Mouse (Mus musculus) ovary, adult 2 months (tissue): Measurements from ENCODE around the gene Mup13. TPM values are rescaled to one million over a fixed set of nuclear protein-coding genes. Genes with fewer than 3 reads are reported as not detected.

Experiments used
- polyA plus RNA-seq: library from polyadenylated mRNA; depleted of rRNA; stranded (reverse); fragments of >200 nt; gene quantifications from 2 replicates; pipeline ENCODE4 v1.2.3, GENCODE M21; 2012; rRNA removed

The Mup13 gene
- polyA plus RNA-seq = not detected in 2 replicates

DNA sequence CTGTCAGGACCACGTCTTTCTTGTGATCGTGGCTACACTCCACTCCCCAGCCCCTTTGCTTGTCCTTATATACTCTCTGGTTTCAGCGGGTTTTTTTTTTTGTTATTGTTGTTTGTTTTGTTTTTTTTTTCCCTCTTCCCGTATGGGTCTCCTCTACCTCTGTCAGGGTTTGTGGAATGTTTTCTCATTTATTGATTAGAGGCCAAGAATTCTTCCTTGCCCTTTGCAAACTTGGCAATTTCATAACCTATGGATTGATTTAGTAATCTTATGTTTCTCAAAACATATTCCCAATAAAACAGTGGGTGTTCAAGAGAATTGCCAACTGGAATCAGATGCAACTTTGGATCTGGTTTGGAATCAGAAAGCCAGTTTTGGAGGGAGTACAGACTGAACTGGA is at the start of gene Mup13:
Gene Mup13 (minus strand): TSS at position 101 of the 400 bp plus-strand sequence.

Other genes with a start within 250 kb of the Mup13 start
- gene Mup14, start 75.7 kb upstream of the Mup13 start, polyA plus RNA-seq = 0.24 and 0.71 TPM in 2 replicates
- gene Mup15, start 211.5 kb upstream of the Mup13 start, polyA plus RNA-seq = not detected in 2 replicates